Mouse (Mus musculus): ENCODE results near the gene Ankrd24. TPM values are rescaled to one million over a fixed set of nuclear protein-coding genes. Genes with fewer than 3 reads are reported as not detected.
"Not testable (repeated sequence)": the region's sequence is repeated elsewhere in the genome, so short reads cannot be mapped to it uniquely, and the experiment has no call there.

The Ankrd24 gene
- total RNA-seq, 2 experiments from 2014 or later: 38.7 to 50.5 TPM

DNA sequence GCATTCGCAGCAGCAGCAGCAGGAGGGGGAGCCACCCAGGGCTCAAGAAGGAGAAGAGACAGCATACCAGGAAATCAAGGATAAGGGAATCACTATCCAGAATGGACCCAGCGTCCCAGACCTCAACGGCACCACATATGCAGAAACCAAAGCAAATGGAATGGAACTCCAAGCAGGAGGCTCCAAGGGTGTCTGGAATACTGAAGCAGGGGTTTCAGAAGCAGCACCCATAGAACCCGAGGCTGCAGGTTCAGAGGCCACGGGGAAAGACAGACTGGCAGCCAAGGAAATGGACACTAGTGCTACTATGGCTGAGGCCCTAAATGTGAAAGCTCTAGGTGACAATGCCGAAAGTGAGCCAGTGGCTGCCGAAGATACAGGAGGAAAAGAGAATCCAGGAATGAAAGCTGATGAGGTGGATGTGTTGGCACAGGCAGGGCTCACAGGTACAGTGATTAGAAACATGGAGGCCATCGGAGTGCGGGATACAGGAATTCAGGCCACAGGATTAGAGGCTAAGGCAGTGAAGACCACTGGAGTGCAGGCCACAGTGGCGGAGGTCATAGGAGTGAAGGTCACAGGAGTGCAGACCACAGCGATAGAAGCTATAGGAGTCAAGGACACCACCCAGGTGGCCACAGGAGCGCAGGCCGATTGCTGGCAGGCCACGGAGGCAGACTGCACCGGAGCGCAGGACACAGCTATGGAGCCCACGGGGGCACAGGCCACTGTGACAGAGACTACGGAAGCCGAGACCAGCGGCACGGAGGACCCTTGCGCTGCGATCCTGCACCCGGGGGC lies 14.5 kb downstream of the Ankrd24 start:
- DNase-seq (ENCODE audit: low spot score in 2 of 2): peak; percentile 4 to 5

DNA sequence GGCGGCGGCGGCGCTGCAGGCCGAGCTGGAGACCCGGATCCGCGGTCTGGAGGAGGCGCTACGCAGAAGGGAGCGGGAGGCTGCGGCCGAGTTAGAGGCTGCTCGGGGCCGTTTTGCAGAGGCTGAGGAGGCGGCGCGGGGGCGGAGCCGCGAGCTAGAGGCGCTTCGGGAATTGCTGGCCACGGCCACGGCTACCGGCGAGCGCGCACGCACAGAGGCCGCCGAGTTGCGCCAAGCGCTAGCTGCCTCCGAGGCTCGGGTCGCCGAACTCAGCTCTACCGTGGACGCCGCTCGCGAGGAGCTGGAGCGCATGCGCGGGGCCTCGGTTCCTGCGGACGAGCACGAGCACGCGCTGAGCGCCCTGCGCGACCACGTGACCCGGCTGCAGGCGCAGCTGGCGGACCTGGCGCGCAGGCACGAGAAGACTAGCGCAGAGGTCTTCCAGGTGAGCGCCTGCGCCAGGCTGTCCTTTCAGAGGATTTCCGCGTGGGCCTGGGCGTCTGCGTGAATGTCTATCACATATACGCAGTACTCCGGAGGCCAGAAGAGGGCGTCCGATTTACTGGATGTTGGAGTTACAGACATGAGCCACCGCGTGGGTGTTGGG lies 15.2 kb downstream of the Ankrd24 start:
- DNase-seq (ENCODE audit: low spot score in 2 of 2): peak; percentile 89 to 90

DNA sequence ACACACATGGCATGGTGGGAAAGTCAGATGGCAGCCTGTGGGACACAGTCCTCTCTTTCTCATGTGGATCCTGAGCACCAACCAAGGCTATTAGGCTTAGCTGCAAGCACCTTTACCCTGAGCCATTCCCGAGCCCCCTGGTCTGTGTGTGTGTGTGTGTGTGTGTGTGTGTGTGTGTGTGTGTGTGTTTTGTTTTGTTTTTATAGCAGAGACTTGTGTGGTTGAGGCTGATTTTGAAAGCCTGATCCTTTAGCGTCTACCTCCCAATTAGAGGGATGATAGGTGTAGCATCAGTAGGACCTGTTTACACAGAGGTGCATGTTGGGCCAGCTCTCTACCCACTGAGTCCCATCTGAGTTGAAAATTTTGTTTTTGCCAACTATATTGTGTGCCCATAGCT lies 15.8 kb downstream of the Ankrd24 start:
- peak in 1 of 2 experiments; percentile 2 for DNase-seq (ENCODE audit: low spot score in 2 of 2)

DNA sequence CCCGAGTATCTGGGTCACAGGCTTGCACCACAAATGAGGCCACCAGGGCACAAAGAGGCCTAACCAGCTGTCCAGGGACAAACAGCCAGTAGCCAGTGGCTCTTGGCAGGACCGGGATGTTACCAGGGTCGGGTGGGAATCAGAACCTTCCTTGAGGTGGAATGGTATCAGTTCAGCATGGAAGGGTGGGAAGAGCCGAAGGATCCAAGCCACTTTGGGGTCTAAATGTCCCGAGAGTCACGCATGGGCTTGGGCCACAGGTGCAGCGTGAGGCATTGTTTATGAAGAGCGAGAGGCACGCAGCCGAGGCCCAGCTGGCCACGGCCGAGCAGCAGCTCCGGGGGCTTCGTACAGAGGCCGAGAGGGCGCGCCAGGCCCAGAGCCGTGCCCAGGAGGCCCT lies 16.4 kb downstream of the Ankrd24 start:
- peak; percentile 2 to 3 for DNase-seq (ENCODE audit: low spot score in 2 of 2)

DNA sequence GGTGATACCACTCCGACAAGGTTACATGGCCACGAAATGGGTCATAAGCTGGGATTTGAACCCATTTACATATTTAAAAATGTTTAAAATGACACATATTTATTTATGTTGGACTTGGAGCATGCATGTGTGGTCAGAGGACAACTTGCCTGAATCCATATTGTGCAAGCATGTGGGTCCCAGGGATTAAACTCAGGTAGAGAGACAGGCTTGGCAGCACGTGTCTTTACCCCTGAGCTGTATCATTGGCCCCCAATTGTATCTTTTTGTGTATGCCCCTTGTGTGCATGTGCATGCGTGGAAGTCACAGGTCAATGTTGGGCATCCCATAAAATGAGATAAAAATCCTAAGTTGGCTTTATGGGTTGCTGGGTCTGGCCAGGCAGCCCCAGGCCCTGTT lies 17.1 kb downstream of the Ankrd24 start:
- no peak for DNase-seq (ENCODE audit: low spot score in 2 of 2)

DNA sequence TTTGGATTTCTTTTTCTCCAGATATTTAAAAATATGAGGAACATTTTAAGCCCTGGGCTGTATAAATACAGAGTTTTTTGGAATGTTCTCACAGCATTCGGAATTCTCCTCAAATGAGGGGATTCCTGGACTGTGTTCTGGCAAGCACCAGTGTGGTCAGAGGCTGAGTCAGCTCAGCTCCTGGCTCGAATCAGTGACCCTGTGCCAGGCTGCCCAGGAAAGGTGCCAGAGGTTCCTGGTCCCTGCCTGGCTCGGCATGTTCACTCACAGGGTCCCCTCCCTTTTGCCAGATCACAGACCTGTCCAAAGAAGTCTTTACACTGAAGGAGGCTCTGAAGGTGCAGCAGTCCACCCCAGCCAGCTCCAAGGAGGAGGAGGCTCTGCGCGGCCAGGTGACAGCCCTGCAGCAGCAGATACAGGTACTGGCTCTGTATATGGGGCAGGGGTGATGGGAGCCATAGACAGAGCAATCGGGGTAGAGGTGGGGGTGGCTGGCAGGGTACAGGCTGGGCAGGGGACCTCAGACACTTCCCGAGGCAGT lies 17.7 kb downstream of the Ankrd24 start:
- peak in 1 of 2 experiments; percentile 3 for DNase-seq (ENCODE audit: low spot score in 2 of 2)

DNA sequence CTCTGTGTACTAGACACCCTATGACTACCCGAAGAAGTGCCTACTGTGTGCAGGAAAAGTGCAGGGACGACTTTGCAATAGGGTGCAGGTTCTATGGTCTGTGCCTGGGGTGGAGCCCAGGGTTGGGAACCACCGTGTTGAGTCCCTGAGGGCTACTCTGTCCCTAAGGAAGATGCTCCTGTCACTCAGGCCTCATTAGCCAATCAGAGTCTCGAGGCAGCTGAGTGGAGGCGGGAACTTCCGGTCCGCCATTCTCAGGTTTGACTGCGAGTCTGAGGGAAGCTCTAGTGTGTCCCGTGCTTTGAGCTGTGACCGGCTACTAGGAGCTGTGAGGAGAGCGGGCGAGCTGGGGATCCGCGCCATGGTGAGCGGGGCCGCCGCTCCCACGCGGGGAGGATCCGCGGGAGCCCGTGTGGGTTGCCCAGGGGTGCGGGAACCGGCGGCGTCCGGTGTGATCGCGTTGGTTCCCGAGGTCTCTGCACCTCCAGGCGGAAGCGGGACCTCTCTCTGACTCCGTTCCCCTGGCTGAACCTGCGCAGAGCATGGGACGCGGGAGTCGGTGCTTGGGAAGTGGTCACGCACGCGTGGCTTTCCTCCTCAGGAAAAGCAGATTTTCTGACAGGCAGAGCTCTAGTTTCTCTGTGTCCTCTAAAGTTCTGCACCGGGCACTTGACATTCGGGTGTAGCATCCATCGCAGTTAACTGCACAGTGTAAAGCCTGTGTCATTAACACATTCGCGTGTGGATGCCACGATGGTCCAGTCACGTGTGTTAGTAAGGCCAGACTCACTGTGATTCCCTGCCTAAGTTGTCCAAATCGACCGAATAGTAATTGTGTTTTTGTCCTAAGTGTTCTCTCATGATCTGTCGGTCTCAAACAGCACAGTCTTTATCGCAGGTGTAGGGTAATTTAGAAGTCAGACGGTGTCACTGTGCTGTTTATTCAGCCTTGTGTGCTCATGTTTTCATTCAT lies 20.7 kb downstream of the Ankrd24 start, which contains the start of gene Gm10778:
Gene Gm10778, plus strand, starts transcription at position 257 of the 973 bp plus-strand sequence.
- peak; percentile 56 to 68 for DNase-seq (ENCODE audit: low spot score in 2 of 2)

DNA sequence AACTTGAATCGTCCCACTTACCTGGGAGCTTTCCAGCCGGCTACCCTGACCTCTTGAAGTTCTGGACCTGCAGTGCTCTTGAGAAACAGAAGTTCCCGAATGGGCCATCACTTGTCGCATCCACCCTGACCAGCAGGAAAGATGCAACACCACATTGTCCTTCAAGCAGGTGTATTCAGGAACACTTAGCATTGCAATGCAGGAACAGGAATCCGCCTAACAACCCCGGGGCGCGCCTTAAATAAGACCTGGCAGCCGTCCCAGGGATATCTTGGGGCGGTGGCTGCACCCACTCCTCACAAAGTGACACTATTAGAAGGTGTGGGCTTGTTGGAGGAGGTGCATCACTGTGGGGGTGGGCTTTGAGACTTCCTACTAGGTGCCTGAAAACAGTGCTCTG lies 26.8 kb downstream of the Ankrd24 start:
- peak in 1 of 2 experiments; percentile 2 for DNase-seq (ENCODE audit: low spot score in 2 of 2)

DNA sequence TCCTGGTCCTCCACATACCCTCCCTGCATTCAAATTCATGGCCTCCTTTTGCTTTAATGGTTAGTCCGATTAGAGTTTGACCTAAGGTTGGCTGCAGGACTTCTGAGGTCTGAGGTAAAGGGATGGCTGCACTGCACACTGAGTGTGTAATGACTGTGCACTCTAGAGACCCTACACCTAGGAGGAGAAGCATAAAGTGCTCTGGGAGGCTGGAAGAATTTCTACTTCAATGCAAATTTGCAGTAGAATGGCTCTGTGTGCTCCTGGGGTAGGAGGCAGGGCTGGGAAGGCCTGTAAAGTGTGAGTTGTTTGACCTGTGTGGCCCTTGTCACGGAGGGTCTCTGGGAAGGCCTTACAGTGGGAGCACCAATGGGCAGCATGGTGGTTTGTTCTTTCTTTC lies 27.8 kb downstream of the Ankrd24 start:
- no peak for DNase-seq (ENCODE audit: low spot score in 2 of 2)

DNA sequence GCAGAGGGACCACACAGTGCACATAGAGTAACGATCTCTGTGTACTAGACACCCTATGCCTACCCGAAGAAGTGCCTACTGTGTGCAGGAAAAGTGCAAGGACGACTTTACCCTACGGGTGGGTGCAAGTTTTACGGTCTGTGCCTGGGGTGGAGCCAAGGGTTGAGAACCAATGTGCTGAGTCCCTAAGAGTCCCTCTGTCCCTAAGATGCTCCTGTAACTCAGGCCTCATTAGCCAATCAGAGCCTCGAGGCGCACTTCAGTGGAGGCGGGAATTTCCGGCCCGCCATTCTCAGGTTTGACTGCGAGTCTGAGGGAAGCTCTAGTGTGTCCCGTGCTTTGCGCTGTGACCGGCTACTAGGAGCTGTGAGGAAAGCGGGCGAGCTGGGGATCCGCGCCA lies 58.8 kb downstream of the Ankrd24 start:
- DNase-seq (ENCODE audit: low spot score in 2 of 2): not testable (repeated sequence)

Other genes starting within 250 kb of the Ankrd24 start
- 10 to 100 TPM; 49.4 to 49.7 TPM for gene Dohh, start 244.1 kb upstream of the Ankrd24 start, total RNA-seq (2021)
- 1 to 10 TPM; 1.7 to 1.8 TPM for gene Gm48551, start 244.1 kb upstream of the Ankrd24 start, total RNA-seq (2021)
- gene Gm48552, start 239.5 kb upstream of the Ankrd24 start, total RNA-seq (2021): 1 to 10 TPM; 2.6 to 4.1 TPM
- 10 to 100 TPM in 1 of 2 experiments, 1 to 10 TPM in 1; 1.2 to 13.2 TPM for gene Smim24, start 235.5 kb upstream of the Ankrd24 start, total RNA-seq (2021)
- 100 to 1,000 TPM; 120 to 129 TPM for gene Nfic, start 172.9 kb upstream of the Ankrd24 start, total RNA-seq (2021)
- gene Celf5, start 145.8 kb upstream of the Ankrd24 start, total RNA-seq (2021): 1 to 10 TPM; 3.5 to 4.2 TPM
- gene Ncln, start 132.1 kb upstream of the Ankrd24 start, total RNA-seq (2021): 100 to 1,000 TPM; 107 to 117 TPM
- gene S1pr4, start 128.4 kb upstream of the Ankrd24 start, total RNA-seq (2021): 1 to 10 TPM; 2.0 to 2.7 TPM
- 1 to 10 TPM in 1 of 2 experiments, under 1 TPM in 1; 0.67 to 1.2 TPM for gene Gna15, start 104.3 kb upstream of the Ankrd24 start, total RNA-seq (2021)
- 10 to 100 TPM; 74.2 to 74.4 TPM for gene Gna11, start 83.3 kb upstream of the Ankrd24 start, total RNA-seq (2021)
- 100 to 1,000 TPM; 639 to 647 TPM for gene Aes, start 69.1 kb upstream of the Ankrd24 start, total RNA-seq (2021)
- gene Tle2, start 54.0 kb upstream of the Ankrd24 start, total RNA-seq (2021): 10 to 100 TPM; 24.9 to 30.4 TPM
- 10 to 100 TPM; 12.8 to 20.2 TPM for gene Tle6, start 27.5 kb upstream of the Ankrd24 start, total RNA-seq (2021)
- 1 to 10 TPM; 1.1 to 2.1 TPM for gene BC025920, start 22.3 kb upstream of the Ankrd24 start, total RNA-seq (2021)
- 10 to 100 TPM; 40.1 to 40.7 TPM for gene Sirt6, start 743 bp upstream of the Ankrd24 start, total RNA-seq (2021)
- 1 to 10 TPM; 3.0 to 3.9 TPM for gene Gm10778, start 20.5 kb downstream of the Ankrd24 start, total RNA-seq (2021)
- gene Zfp433, start 76.3 kb downstream of the Ankrd24 start, total RNA-seq (2021): 10 to 100 TPM in 1 of 2 experiments, 1 to 10 TPM in 1; 8.7 to 14.6 TPM
- gene Gm3055, start 142.6 kb downstream of the Ankrd24 start, total RNA-seq (2021): 1 to 10 TPM; 4.8 to 7.5 TPM
- gene Gm4767, start 183.6 kb downstream of the Ankrd24 start, total RNA-seq (2021): 1 to 10 TPM; 3.0 to 4.7 TPM
- gene Gm32687, start 235.4 kb downstream of the Ankrd24 start, total RNA-seq (2021): 1 to 10 TPM; 4.6 to 5.9 TPM